In the genomic region with DNA sequence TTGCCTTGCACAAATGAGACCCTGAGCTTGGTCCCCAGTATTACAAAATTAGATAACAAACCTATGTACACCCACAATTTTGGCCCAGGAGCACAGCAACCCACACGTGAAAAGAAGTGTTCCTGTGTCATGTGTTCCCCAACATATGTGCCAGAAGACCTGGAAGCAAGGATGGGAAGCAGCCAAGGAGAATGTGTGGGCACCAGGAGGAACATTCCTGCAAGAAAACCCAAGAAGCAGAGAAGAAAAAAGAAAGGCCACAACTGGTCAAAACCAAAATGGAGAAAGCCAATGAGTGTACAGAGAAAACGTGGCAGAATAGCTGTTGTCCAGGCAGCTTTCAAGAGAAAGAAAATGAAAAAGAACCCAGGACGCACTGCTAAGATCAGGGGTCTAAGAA, we compare ENCODE assay signal across 9 mouse cellular contexts. TPM values are rescaled to one million over a fixed set of nuclear protein-coding genes. Genes with fewer than 3 reads are reported as not detected.
DNase-seq lines count a peak whose midpoint lies in the region; TF ChIP-seq lines count a peak whose summit lies in the region.
"Not testable (repeated sequence)": the region's sequence is repeated elsewhere in the genome, so short reads cannot be mapped to it uniquely, and the experiment has no call there.
"Had no signal": no experiment of that assay in that cellular context is flagged by ENCODE, and none has a peak within 500 bp of the region (broad histone marks: within the 10 kb centered on the region; RNA-seq: fewer than 3 reads in every experiment).

No protein-coding gene starts in this region.

- peak overlapping the region; percentile 78 for H3K27ac ChIP-seq in layer of hippocampus, adult 2 months

- TF ChIP-seq CTCF in layer of hippocampus, adult 2 months (conservative IDR thresholded peaks at IDR 0.05): not testable (repeated sequence)

- DNase-seq in brain, adult 2 months (ENCODE audit: low read depth, low spot score): peak; percentile 71
- DNase-seq in layer of hippocampus, adult 2 months (ENCODE audit: low spot score in 2 of 2): not testable (repeated sequence)
- DNase-seq in left cerebral cortex, adult 18-20 months (ENCODE audit: low spot score in 2 of 2): peak; percentile 43 to 62
- peak; percentile 37 to 69 for DNase-seq in left cerebral cortex, postnatal 14 days (ENCODE audit: low spot score in 2 of 2)
- peak; percentile 62 for DNase-seq in right cerebral cortex, adult 18-20 months
- peak; percentile 38 for DNase-seq in right cerebral cortex, postnatal 25 days
- DNase-seq in telencephalon, adult 2 months (ENCODE audit: low read depth, low spot score): peak; percentile 41

- H3K4me3 ChIP-seq in layer of hippocampus, adult 2 months: not testable (repeated sequence)

- intact Hi-C loops in left cerebral cortex, postnatal 14 days (cut with DNase I): not testable (repeated sequence)

RNA-seq across cellular contexts. Expression of a gene that starts 20.5 kb away (rescaled TPM):
- 10 to 100 TPM; 53.0 to 63.2 TPM for total RNA-seq in layer of hippocampus, adult 2 months (2021)
- 10 to 100 TPM; 17.2 to 18.2 TPM for total RNA-seq in left cerebral cortex, adult 18-20 months (2021)
- total RNA-seq in left cerebral cortex, postnatal 14 days (2021): 10 to 100 TPM; 16.0 to 16.7 TPM
- total RNA-seq: CH12.LX; common myeloid progenitor, adult 5-6 weeks had no signal
